Mouse (Mus musculus) liver, adult 2 months (tissue): ENCODE results near the gene Guca1b. TPM values are rescaled to one million over a fixed set of nuclear protein-coding genes. Genes with fewer than 3 reads are reported as not detected.

Experiments used
- DNase-seq: peaks from one replicate; pipeline ENCODE4 v3.0.0-alpha.2; 2011; ENCODE audit warnings: low read depth, low spot score; ENCODE audit errors: extremely low read depth
- H3K27ac ChIP-seq: fragments of 200-500 bp; replicated peaks from 2 replicates; pipeline ENCODE4 v1.5.1; 2012; ENCODE audit warnings: low read depth, mild to moderate bottlenecking, control low read depth, inconsistent platforms, low read length; ENCODE audit not compliant: insufficient read depth
- H3K27me3 ChIP-seq: fragments of 200-500 bp; 2 replicates; pipeline ENCODE4 v1.6.1; 2012; ENCODE audit warnings: mild to moderate bottlenecking, moderate library complexity, low read length, inconsistent platforms; ENCODE audit not compliant: control insufficient read depth, insufficient read depth
- H3K36me3 ChIP-seq: fragments of 200-500 bp; 2 replicates; pipeline ENCODE4 v1.6.1; 2012; ENCODE audit warnings: low read length, inconsistent platforms; ENCODE audit not compliant: control insufficient read depth, insufficient read depth
- H3K4me1 ChIP-seq: fragments of 200-500 bp; 2 replicates; pipeline ENCODE4 v1.6.1; 2011; ENCODE audit warnings: low read length; ENCODE audit not compliant: control insufficient read depth, insufficient read depth
- H3K4me3 ChIP-seq: fragments of 200-500 bp; 2 replicates; pipeline ENCODE4 v1.5.1; 2011; ENCODE audit warnings: low read depth, mild to moderate bottlenecking, control low read depth, low read length, moderate library complexity; ENCODE audit not compliant: insufficient read depth
- H3K79me2 ChIP-seq: fragments of 200-500 bp; 2 replicates; pipeline ENCODE4 v1.6.1; 2012; ENCODE audit warnings: inconsistent platforms, mild to moderate bottlenecking, low read length, moderate library complexity; ENCODE audit not compliant: control insufficient read depth, insufficient read depth
- H3K9ac ChIP-seq: fragments of 200-500 bp; 2 replicates; pipeline ENCODE4 v1.6.1; 2012; ENCODE audit warnings: low read depth, mild to moderate bottlenecking, control low read depth, inconsistent platforms, low read length
- CTCF ChIP-seq: fragments of 200-500 bp; IDR thresholded peaks from 2 replicates; pipeline ENCODE4 v1.5.1; 2011; ENCODE audit warnings: low read depth, low read length, control low read depth
- POLR2A ChIP-seq: fragments of 200-500 bp; IDR thresholded peaks from 2 replicates; pipeline ENCODE4 v1.6.1; 2011; ENCODE audit warnings: low read length, control low read depth; ENCODE audit not compliant: insufficient read depth; ENCODE audit errors: extremely low read depth
- WGBS: fragments of 180-500 bp; shearing (Covaris S2); methylation state at CpG from one replicate; pipeline ENCODE4 v1.1.7; 2018; 5-methylcytosine and 5-hydroxymethylcytosine counted together
- polyA plus RNA-seq: library from polyadenylated mRNA; depleted of rRNA; stranded (reverse); fragments of >200 nt; gene quantifications from 2 replicates; pipeline ENCODE4 v1.2.3, GENCODE M21; 2012; rRNA removed
- total RNA-seq: library from RNA; depleted of rRNA; stranded (reverse); fragments of >200 nt; gene quantifications from 2 replicates; pipeline ENCODE4 v1.2.3, GENCODE M21; 2014; rRNA removed

Guca1b gene
- total RNA-seq: 0.54 TPM in 1 of 2 replicates, not detected in the other
- polyA plus RNA-seq: 0.65 and 0.71 TPM in 2 replicates

- H3K27me3 ChIP-seq: no peaks in the 10 kb centered on the region
- H3K27ac ChIP-seq: no peak within 1 kb of the TSS
- TF ChIP-seq POLR2A: no peak
- no peak for TF ChIP-seq CTCF
- H3K9ac ChIP-seq: no peak within 1 kb of the TSS
- H3K4me1 ChIP-seq: peaks cover 7% of the 10 kb centered on the region; the same call in 1 of the 2 replicates
- no peak within 1 kb of the TSS for H3K4me3 ChIP-seq
- H3K79me2 ChIP-seq: no peaks in the 10 kb centered on the region
- no peak for DNase-seq
- 61% methylated on average over 10 of the region's 10 CpGs for WGBS
- no peaks in the 10 kb centered on the region; the same call in 1 of the 2 replicates for H3K36me3 ChIP-seq
Observed at GRCm38 (mm10) chr17:47385145-47385544, at the start of gene Guca1b. Guca1b (plus strand) TSS chr17:47385393.

- Histone ChIP-seq H3K9ac (no peak overlapping the region), H3K4me1 (no peaks in the 10 kb centered on the region), H3K79me2 (no peaks in the 10 kb centered on the region), H3K27ac (no peak overlapping the region), H3K27me3 (no peaks in the 10 kb centered on the region), H3K4me3 (no peak overlapping the region), H3K36me3 (no peaks in the 10 kb centered on the region)
- TF ChIP-seq POLR2A (no peak), CTCF (no peak)
- WGBS: 78% methylated on average over 2 of the region's 2 CpGs
- DNase-seq: no peak
Observed at GRCm38 (mm10) chr17:47343121-47343520, 42.1 kb upstream of the Guca1b start.

- 94% methylated on average over 3 of the region's 3 CpGs for WGBS
- H3K9ac ChIP-seq: no peak overlapping the region
- no peak overlapping the region for H3K4me3 ChIP-seq
Observed at GRCm38 (mm10) chr17:47349721-47350319, 35.4 kb upstream of the Guca1b start.

GRCm38 (mm10) chr17:47359964-47360363 lies 25.2 kb upstream of the Guca1b start:
- Histone ChIP-seq H3K4me3 (no peak overlapping the region), H3K79me2 (no peaks in the 10 kb centered on the region), H3K36me3 (no peaks in the 10 kb centered on the region), H3K9ac (no peak overlapping the region), H3K4me1 (no peaks in the 10 kb centered on the region), H3K27me3 (no peaks in the 10 kb centered on the region), H3K27ac (no peak overlapping the region)
- TF ChIP-seq CTCF (peak; percentile 74), POLR2A (no peak)
- WGBS: 37% methylated on average over 6 of the region's 6 CpGs
- peak; percentile 46 for DNase-seq

More at GRCm38 (mm10) chr17:47349721-47350319, 35.4 kb upstream of the Guca1b start:
- TF ChIP-seq CTCF (no peak), POLR2A (no peak)
- no peak overlapping the region for H3K27ac ChIP-seq
- no peaks in the 10 kb centered on the region for H3K27me3 ChIP-seq
- H3K79me2 ChIP-seq: no peaks in the 10 kb centered on the region
- H3K4me1 ChIP-seq: no peaks in the 10 kb centered on the region
- no peak for DNase-seq
- no peaks in the 10 kb centered on the region for H3K36me3 ChIP-seq

- WGBS: 70% methylated on average over 11 of the region's 11 CpGs
Observed at GRCm38 (mm10) chr17:47361343-47361742, 23.9 kb upstream of the Guca1b start.

GRCm38 (mm10) chr17:47368401-47369086 lies 16.6 kb upstream of the Guca1b start, which contains the start of gene Mrps10:
Mrps10 (plus strand) TSS chr17:47368887.
- no peak for TF ChIP-seq CTCF
- TF ChIP-seq POLR2A: 0 out of 2 replicates have a peak, but pooled peaks have one; percentile 30
- H3K9ac ChIP-seq: peak within 1 kb of the TSS; percentile 93
- peaks cover 11% of the 10 kb centered on the region for H3K36me3 ChIP-seq
- 2% methylated on average over 35 of the region's 35 CpGs for WGBS
- peak within 1 kb of the TSS; percentile 71 for H3K27ac ChIP-seq
- H3K4me3 ChIP-seq: peak within 1 kb of the TSS; percentile 97
- H3K27me3 ChIP-seq: no peaks in the 10 kb centered on the region
- DNase-seq: peak; percentile 81
- peaks cover 4% of the 10 kb centered on the region; the same call in 1 of the 2 replicates for H3K79me2 ChIP-seq
- H3K4me1 ChIP-seq: peaks cover 12% of the 10 kb centered on the region

More at GRCm38 (mm10) chr17:47361343-47361742, 23.9 kb upstream of the Guca1b start:
- H3K4me1 ChIP-seq: no peaks in the 10 kb centered on the region
- no peak for DNase-seq
- no peaks in the 10 kb centered on the region for H3K79me2 ChIP-seq
- no peaks in the 10 kb centered on the region for H3K27me3 ChIP-seq
- no peaks in the 10 kb centered on the region for H3K36me3 ChIP-seq
- TF ChIP-seq POLR2A (no peak), CTCF (no peak)
- H3K4me3 ChIP-seq: no peak overlapping the region
- H3K27ac ChIP-seq: no peak overlapping the region
- no peak overlapping the region for H3K9ac ChIP-seq
